Mouse (Mus musculus) embryo, embryonic 10 days (tissue): ENCODE measurements around the gene Gm45785.
A peak's percentile ranks its signal among the peaks of the same experiment; 100 is the strongest.
"Not testable (repeated sequence)": the region's sequence is repeated elsewhere in the genome, so short reads cannot be mapped to it uniquely, and the experiment has no call there.

Source experiments
- DNase-seq: peaks from one replicate; pipeline ENCODE4 v3.0.0-alpha.2; 2015; ENCODE audit warnings: low spot score

Gene Gm45785

GRCm38 (mm10) chr7:140855860-140856784 is at the start of gene Gm45785:
Gene Gm45785, minus strand, starts transcription at chr7:140856331.
- peak; percentile 91 for DNase-seq

GRCm38 (mm10) chr7:140905642-140906081 is 49.5 kb upstream of the Gm45785 start:
- no peak for DNase-seq

- DNase-seq = peak; percentile 82
Observed at GRCm38 (mm10) chr7:140903212-140903611, 47.1 kb upstream of the Gm45785 start.

DNA sequence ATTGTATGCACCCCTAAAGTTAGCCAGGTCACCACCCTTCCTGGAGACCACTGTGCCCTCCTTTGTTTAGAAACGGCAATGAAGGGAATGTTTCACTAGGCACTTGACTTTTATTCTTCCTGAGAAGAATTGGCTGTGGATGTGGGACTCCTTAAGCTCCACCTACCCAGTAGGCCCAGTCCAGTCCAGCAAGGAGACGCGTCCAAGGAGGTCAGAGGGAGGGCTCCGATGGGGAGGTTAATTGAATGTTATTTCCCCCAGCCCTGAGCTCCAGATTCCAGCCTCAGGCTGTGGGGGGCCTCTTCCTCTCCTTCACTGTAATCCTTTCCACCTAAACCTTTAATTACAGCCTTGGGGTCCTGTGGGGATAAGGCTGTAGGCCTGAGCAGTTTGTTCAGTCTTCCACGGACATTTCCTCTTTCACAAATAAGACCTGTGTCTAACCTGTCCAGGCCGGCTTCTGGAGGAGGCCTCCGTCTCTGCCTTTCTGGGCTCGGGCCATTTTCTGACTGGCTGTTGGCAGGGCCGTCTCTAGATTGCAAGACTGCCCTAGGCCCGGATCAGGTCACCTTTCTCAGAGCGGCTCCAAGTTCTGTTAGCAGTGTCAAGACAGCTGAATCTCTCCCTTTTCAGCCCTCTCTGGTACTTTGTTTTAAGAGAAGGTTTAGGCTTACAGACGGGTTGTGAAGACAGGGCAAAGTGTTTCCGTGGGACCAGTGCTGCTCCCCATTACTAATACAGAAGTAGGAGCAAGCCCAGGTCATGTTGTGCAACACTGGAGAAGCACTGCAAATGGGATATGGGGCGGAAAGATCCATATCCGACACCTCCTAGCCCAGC is 46.1 kb upstream of the Gm45785 start:
- no peak for DNase-seq

DNA sequence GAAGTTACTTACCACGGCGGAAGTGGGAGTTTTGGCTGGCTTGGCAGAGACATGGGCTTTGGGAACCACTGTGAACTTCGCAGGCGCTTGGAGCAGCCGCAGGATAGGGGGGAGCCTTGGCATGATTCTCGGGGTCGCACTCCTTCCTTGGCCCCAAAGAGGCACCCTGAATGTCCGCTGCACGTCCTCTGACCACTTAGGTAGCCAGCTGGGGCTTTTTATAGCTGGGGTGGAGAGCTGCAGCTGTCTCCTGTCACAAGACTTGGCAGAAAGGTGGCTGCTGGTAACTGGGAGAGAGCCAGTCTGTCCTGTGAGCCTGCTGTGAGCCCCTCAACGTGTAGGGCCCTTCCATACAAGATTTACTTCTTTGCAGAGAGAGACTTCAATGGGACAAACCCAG is 44.1 kb upstream of the Gm45785 start, which contains the start of gene Cox8b:
TSS of gene Cox8b (minus strand) at position 227 of the 400 bp plus-strand sequence.
- no peak for DNase-seq

- DNase-seq = no peak
Observed at GRCm38 (mm10) chr7:140899121-140899520, 43.0 kb upstream of the Gm45785 start.

DNA sequence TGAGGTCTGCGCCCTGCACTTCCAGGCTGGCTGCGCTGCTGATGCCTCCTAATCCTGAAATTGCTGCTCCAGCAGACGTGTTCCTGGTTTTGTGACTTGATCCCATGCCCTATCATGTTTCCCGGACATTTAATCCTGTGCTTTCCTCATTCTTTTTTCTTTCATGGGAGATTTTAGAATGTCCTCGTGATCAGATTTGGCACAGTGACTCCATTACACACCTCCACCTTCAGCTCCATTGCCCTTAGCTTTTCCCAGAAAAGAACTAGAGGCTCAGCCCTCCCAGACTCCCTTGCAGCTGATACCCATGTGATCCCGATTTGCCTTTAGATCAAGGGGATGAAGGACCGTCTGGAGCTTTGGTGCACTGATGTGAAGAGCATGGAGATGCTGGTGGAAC is 41.7 kb upstream of the Gm45785 start:
- no peak for DNase-seq

GRCm38 (mm10) chr7:140894611-140895010 is 38.5 kb upstream of the Gm45785 start:
- DNase-seq = no peak

GRCm38 (mm10) chr7:140894031-140894430 is 37.9 kb upstream of the Gm45785 start:
- DNase-seq = no peak

DNA sequence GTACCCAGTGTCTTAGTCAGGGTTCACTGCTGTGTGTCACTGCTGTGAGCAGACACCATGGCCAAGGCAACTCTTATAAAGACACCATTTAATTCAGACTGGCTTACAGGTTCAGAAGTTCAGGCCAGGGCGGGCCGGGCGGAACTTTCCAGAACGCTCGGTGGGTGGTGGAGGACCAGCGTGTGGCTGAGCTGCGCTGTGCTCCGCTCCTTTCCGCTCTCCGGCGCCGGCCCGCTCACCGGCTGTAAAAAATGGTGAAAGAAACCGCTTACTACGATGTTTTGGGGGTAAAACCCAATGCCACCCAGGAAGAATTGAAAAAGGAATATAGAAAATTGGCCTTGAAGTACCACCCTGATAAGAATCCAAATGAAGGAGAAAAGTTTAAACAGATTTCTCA is 34.5 kb upstream of the Gm45785 start:
- not testable (repeated sequence) for DNase-seq

GRCm38 (mm10) chr7:140882469-140882803 is 26.3 kb upstream of the Gm45785 start:
- peak; percentile 8 for DNase-seq

DNA sequence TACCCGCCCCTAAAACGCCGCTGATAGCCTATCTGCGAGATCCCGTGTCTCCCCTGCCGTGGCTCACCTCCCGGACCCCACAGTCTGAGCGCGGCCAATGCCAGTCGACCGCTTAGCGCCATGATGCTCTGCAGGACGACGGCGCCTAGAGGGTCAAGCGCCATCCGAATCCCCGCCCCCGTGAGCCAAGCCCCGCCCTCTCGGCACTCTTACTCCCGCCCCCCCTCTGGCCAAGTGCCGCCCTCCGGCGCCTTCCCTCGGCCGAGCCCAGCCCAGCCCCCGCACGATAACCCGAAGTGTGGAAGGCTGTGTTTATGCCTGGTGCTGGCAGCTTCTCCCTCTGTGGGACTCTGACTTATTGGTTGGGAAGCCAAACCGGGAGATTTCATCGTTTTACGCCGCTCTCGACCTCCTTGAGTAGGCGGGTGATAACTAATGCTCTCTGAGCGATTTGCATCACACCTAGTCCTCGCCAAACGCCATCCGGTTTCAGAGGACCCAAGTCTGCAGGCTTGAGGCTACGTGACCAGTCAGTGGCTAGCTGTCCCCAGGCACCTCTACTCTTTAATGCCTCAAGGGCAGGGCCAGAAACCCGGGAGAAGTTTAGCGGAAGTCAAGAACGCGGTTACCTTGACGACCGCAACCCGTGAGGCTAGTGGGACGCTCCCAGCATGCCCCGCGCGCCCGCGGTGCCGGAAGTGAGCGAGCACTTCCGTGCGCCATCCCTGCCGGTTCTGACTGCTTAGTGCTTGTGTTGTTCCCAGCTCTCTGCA is 25.8 kb upstream of the Gm45785 start, which contains the start of the genes Psmd13 and Sirt3:
TSS of gene Psmd13 (plus strand) at position 273 of the 773 bp plus-strand sequence.
TSS of gene Sirt3 (minus strand) at position 614 of the 773 bp plus-strand sequence.
- peak; percentile 97 for DNase-seq

GRCm38 (mm10) chr7:140880865-140881515 is 24.9 kb upstream of the Gm45785 start:
- peak; percentile 7 for DNase-seq

DNA sequence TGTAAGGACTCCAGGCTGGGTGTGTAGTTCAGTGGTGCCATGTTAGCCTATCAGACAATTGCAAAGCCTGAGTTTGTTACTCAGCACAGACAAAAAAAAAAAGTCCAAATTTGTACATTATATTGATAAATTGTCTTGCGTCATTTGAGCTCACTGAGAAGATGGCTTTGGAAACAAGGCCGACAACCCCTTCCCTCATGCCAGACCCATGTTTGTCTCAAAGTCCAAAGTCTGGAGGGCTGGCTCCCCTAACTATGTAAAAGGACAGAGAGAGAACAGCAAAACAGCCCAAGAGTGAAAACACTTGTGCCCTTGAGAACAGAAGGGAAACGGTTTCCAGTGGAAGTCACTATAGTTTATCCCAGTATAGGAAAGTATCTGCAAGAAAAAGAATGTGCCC is 24.3 kb upstream of the Gm45785 start:
- DNase-seq = no peak

- DNase-seq = no peak
Observed at GRCm38 (mm10) chr7:140879355-140879754, 23.2 kb upstream of the Gm45785 start.

DNA sequence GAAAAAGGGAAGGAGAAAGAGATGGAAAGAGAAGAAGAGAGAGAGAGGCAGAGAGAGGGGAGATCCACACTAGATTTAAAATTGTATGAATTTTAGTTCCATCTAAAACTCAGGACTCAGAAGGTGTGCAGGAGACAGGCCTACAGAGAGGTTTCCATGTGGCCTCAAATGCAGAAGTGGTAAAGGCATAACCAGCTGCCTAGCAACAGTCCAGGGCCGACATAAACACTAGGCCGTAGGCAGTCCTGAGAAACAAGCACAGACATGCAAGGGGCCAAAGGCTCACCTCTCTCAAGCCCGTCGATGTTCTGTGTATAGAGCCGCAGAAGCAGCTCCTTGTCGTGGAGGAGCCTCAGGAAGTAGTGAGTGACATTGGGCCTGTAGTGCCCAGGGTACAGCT is 21.2 kb upstream of the Gm45785 start:
- no peak for DNase-seq

DNA sequence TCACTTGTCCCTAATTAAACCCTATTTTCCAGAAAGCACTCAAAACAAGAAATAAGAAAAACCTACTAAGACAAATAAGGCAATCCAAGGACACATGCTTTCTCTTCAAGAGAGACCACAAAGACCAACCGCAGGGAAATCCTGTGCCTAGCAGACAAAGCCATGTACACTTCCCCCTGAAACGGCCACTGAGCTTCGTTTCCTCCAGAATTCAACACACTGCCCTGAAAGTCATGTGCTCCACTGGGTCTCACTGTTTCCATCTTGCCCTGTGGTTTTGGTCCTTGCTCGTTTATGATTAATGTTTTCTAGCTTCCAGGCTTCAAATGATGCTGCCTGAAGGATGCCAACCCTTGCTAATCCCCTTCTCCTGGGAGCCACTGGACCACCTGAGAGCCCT is 18.1 kb upstream of the Gm45785 start:
- DNase-seq = no peak

DNA sequence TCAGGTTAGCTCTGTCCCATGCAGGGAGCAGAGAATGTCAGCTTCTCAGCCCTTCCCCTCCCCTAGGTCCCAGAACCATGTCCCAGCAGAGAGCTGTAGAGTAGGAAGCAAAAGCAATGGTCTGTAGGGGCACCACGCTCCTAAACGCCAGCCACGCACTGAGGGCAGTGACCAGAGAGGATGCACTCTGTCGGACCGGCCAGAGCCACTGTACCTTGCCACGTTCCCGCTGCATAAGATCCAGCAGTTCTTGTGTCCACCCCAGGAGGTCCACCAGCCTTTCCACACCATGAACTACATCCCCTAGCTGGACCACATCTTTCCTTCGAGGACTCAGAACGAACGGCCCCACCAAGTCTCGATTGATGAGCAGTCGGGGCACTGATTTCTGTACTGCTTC is 8.6 kb upstream of the Gm45785 start:
- DNase-seq = no peak

GRCm38 (mm10) chr7:140860728-140861127 is 4.6 kb upstream of the Gm45785 start:
- no peak for DNase-seq

- no peak for DNase-seq
Observed at GRCm38 (mm10) chr7:140859997-140860396, 3.9 kb upstream of the Gm45785 start.

DNA sequence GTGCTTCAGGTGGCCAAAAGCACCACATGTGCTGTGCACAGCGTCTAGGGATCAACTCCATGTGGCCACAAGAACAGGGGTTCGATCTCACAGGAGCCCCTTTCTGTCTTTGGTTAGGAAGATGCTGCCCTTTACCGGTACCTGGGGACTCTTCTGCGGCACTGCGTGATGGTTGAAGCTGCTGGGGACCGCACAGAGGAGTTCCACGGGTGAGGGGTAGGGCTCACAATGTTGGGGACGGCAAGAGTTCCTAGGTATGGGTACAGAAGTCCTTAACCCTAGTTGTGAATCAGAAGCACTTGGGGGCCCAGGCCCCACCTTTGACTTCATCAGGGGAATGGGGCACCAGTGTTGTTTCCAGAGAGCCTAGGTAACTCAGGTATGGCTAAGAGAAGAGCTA is 2.6 kb upstream of the Gm45785 start:
- no peak for DNase-seq
